Mouse (Mus musculus) liver, adult 2 months (tissue): ENCODE data around the gene Olfr1290.

ENCODE experiments used
- CTCF ChIP-seq: fragments of 200-500 bp; IDR thresholded peaks from 2 replicates; pipeline ENCODE4 v1.5.1; 2011; ENCODE audit warnings: low read depth, low read length, control low read depth
- POLR2A ChIP-seq: fragments of 200-500 bp; IDR thresholded peaks from 2 replicates; pipeline ENCODE4 v1.6.1; 2011; ENCODE audit warnings: low read length, control low read depth; ENCODE audit not compliant: insufficient read depth; ENCODE audit errors: extremely low read depth

- TF ChIP-seq CTCF = no peak
- no peak for TF ChIP-seq POLR2A
Observed at GRCm38 (mm10) chr2:111473801-111474200, 19.8 kb downstream of the Olfr1290 start, which contains the start of gene Olfr1288.
